Mouse (Mus musculus) left cerebral cortex, postnatal 36 days (tissue): Measurements from ENCODE around the gene Med12l. TPM values are rescaled to one million over a fixed set of nuclear protein-coding genes. Genes with fewer than 3 reads are reported as not detected.

ENCODE experiments used
- DNase-seq, 2 experiments: peaks; one replicate each; pipeline ENCODE4 v3.0.0; 2021 to 2022; ENCODE audit warnings: low spot score in 2 of 2, mixed read lengths in 1 of 2
- intact Hi-C: fragments of 180-260 bp; cut with DNase I; formaldehyde crosslinking; loops from one replicate; pipeline ENCODE4 v1.15.1; 2025
- total RNA-seq, 2 experiments: library from RNA; stranded (reverse); gene quantifications; 2 replicates each; pipeline ENCODE4 v1.2.3; 2021

Med12l gene
- total RNA-seq, 2 experiments from 2014 or later: 42.0 to 42.8 TPM

GRCm38 (mm10) chr3:59344065-59344905 lies 338.7 kb downstream of the Med12l start, which contains the start of gene Igsf10:
Gene Igsf10 (minus strand): TSS chr3:59344394.
- intact Hi-C loops: no loop called here
- DNase-seq: peak; percentile 14 to 16

GRCm38 (mm10) chr3:59351768-59352167 lies 346.1 kb downstream of the Med12l start:
- no peak for DNase-seq
- intact Hi-C loops: no loop called here

DNA sequence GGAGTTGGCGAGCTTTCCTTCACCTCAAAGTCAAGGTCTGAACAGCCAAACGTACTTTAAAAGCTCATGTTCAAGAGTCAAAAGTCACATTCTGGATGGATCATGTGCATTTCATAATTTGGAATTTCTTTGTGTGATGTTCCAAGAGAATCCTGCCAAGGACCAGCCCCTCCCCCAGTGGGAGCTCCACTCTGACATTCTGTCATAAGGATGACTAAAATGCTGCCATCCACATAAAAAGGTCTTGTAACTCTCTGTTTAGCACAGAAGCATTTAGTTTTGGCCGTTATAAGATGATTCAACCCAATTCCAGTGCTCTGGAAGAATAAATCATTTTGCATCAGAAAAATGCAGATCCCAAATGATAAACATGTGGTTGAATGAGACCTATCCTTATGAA lies 348.5 kb downstream of the Med12l start:
- intact Hi-C loops: no loop called here
- DNase-seq: no peak

GRCm38 (mm10) chr3:59360102-59360501 lies 354.5 kb downstream of the Med12l start:
- no peak for DNase-seq
- intact Hi-C loops: no loop called here

DNA sequence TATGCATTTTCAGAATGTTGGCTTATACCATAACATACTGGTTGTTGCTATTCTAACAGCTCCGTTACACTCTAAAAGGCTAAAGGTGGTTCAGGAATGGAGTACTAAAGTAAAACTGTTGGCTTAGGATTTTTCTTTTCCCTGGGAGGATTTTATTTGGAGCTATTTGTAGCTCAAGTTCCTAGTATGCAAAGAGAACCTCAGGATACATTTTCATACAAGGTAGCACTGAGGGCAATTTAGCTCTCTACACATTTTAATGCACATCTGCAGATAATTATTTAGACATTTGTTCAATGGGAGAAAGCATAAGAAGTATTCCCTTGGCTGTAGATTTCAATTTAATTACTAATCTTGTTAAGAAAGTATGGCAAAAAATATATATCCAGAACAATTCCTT lies 356.3 kb downstream of the Med12l start:
- intact Hi-C loops: no loop called here
- DNase-seq: no peak

Other genes with a start within 250 kb of the Med12l start
- gene Mindy4b-ps, start 183.5 kb upstream of the Med12l start, total RNA-seq: 1 to 10 TPM; 2.0 to 3.4 TPM
- gene Clrn1, start 120.5 kb upstream of the Med12l start, total RNA-seq: under 1 TPM; 0.77 to 0.99 TPM
- gene Gpr171, start 96.0 kb downstream of the Med12l start, total RNA-seq: not detected
- gene P2ry14, start 147.8 kb downstream of the Med12l start, total RNA-seq: 1 to 10 TPM; 2.2 to 2.9 TPM
- not detected for gene Gpr87, start 189.3 kb downstream of the Med12l start, total RNA-seq
- 10 to 100 TPM; 10.3 to 11.2 TPM for gene P2ry13, start 205.1 kb downstream of the Med12l start, total RNA-seq